ENCODE assay signal across 8 mouse cellular contexts in the genomic region with DNA sequence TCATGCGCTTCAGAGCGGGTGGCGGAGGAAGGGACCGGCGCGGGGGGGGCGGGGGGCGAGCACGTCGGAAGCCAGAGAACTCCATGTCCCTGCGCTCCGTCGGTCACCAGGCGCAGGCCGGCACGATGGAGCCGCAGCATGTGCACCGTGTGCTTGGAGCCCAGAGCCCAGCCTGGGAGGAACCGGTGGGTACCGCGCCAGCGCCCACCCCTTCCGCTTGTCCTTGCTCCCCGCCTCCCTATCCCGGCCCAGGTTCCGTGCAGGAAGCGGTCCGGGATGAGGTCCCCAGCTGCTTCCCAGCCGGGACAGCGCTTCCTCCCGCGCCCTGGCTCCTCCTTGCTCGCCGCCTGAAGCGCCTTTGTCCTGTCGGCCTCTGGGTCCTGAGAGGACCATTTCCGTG. TPM values are rescaled to one million over a fixed set of nuclear protein-coding genes. Genes with fewer than 3 reads are reported as not detected.
DNase-seq lines count a peak whose midpoint lies in the region; ATAC-seq lines count a peak whose summit lies in the region.
"Not testable (repeated sequence)": the region's sequence is repeated elsewhere in the genome, so short reads cannot be mapped to it uniquely, and the experiment has no call there.

A gene (plus strand): TSS at position 101 of the 400 bp plus-strand sequence.

- H3K9me3 ChIP-seq in forebrain, embryonic 14.5 days (replicated peaks; ENCODE audit: control insufficient read depth, low read length); heart, embryonic 14.5 days (ENCODE audit: control insufficient read depth, low read length); intestine, embryonic 14.5 days (ENCODE audit: control insufficient read depth, low read length): not testable (repeated sequence)

- H3K4me2 ChIP-seq in forebrain, embryonic 14.5 days (ENCODE audit: low read length) = peak within 1 kb of the TSS; percentile 48
- peak within 1 kb of the TSS; percentile 59 for H3K4me2 ChIP-seq in heart, embryonic 14.5 days (ENCODE audit: low read length)
- peak within 1 kb of the TSS; percentile 48 for H3K4me2 ChIP-seq in intestine, embryonic 14.5 days (ENCODE audit: low read length)

- peak within 1 kb of the TSS; percentile 35 for H3K4me3 ChIP-seq in forebrain, embryonic 14.5 days (ENCODE audit: low read depth, low read length)
- peak within 1 kb of the TSS; percentile 26 to 38 for H3K4me3 ChIP-seq in heart, embryonic 14.5 days (ENCODE audit: control insufficient read depth in 1 of 2, insufficient read depth in 1 of 2, low read depth in 1 of 2, low read length in 2 of 2)
- H3K4me3 ChIP-seq in intestine, embryonic 14.5 days (ENCODE audit: low read depth, low read length) = peak within 1 kb of the TSS; percentile 29

- not testable (repeated sequence) for H3K27me3 ChIP-seq in forebrain, embryonic 14.5 days (replicated peaks; ENCODE audit: control insufficient read depth, insufficient read depth, low read length); heart, embryonic 14.5 days (ENCODE audit: control insufficient read depth, insufficient read depth, low read length); intestine, embryonic 14.5 days (replicated peaks; ENCODE audit: control insufficient read depth, insufficient read depth, low read length)

- H3K4me1 ChIP-seq in forebrain, embryonic 14.5 days (ENCODE audit: control insufficient read depth, insufficient read depth, low read length); heart, embryonic 14.5 days (ENCODE audit: control insufficient read depth in 2 of 2, insufficient read depth in 2 of 2, low read length in 2 of 2); intestine, embryonic 14.5 days (replicated peaks; ENCODE audit: control insufficient read depth, insufficient read depth, low read length): not testable (repeated sequence)

- peak within 1 kb of the TSS; percentile 48 for H3K9ac ChIP-seq in forebrain, embryonic 14.5 days (ENCODE audit: low read length)
- not testable (repeated sequence) for H3K9ac ChIP-seq in heart, embryonic 14.5 days (ENCODE audit: low read length); intestine, embryonic 14.5 days (ENCODE audit: low read length)

- not testable (repeated sequence) for H3K27ac ChIP-seq in forebrain, embryonic 14.5 days (ENCODE audit: low read depth, low read length); heart, embryonic 14.5 days (replicated peaks in 1 of 2; ENCODE audit: control insufficient read depth in 1 of 2, insufficient read depth in 1 of 2, low read depth in 2 of 2, low read length in 2 of 2); intestine, embryonic 14.5 days (ENCODE audit: low read depth)

- intact Hi-C loops in left cerebral cortex, postnatal 4 days (cut with DNase I) = not testable (repeated sequence)

- DNase-seq in cerebellum, postnatal 10 days = peak; percentile 21 to 41
- DNase-seq in forebrain, embryonic 14.5 days (ENCODE audit: low spot score) = peak; percentile 13
- DNase-seq in intestine, embryonic 14.5 days (ENCODE audit: low spot score) = peak; percentile 50
- DNase-seq in left cerebral cortex, postnatal 4 days = peak; percentile 1
- DNase-seq in lung, postnatal 4 days = peak; percentile 3 to 23
- peak; percentile 6 for DNase-seq in retina, postnatal 1 day
- peak; percentile 1 for DNase-seq in yolk sac, embryonic 10.5 days (ENCODE audit: low spot score)

- WGBS in forebrain, embryonic 14.5 days = 1% methylated on average over 34 of the region's 37 CpGs
- WGBS in heart, embryonic 14.5 days = 7% methylated on average over 28 of the region's 37 CpGs
- WGBS in intestine, embryonic 14.5 days = 1% methylated on average over 22 of the region's 37 CpGs

- not testable (repeated sequence) for ATAC-seq in forebrain, embryonic 14.5 days; heart, embryonic 14.5 days (ENCODE audit: insufficient number of reproducible peaks, insufficient read depth, low FRiP score, low read depth); intestine, embryonic 14.5 days (replicated peaks; ENCODE audit: low FRiP score, low TSS enrichment, low read depth)

- H3K36me3 ChIP-seq in forebrain, embryonic 14.5 days (ENCODE audit: control insufficient read depth, insufficient read depth, low read length); heart, embryonic 14.5 days (ENCODE audit: control insufficient read depth, insufficient read depth, low read length); intestine, embryonic 14.5 days (ENCODE audit: control insufficient read depth, insufficient read depth, low read length): not testable (repeated sequence)

RNA-seq across cellular contexts. Expression of the gene that starts here (rescaled TPM):
- polyA plus RNA-seq in forebrain, embryonic 14.5 days (2014; fragmentation: Nextera tagmentation; extraction: Ambion mirVana) = 3.4 and 4.1 TPM in 2 replicates
- polyA plus RNA-seq in heart, embryonic 14.5 days (2014; fragmentation: Nextera tagmentation; extraction: Ambion mirVana) = 3.4 TPM in 1 of 2 replicates, not detected in the other
- 0.51 and 0.59 TPM in 2 replicates for polyA plus RNA-seq in intestine, embryonic 14.5 days (2014; fragmentation: Nextera tagmentation; extraction: Ambion mirVana)
- total RNA-seq in left cerebral cortex, postnatal 4 days (2021) = 10 to 100 TPM; 20.5 to 23.2 TPM

Comparison
In these comparisons a context has a peak if more than half of its experiments do, and no peak if none do; other contexts are left out.
1. Peak in DNase-seq, H3K4me3 ChIP-seq and H3K4me2 ChIP-seq in intestine, embryonic 14.5 days; RNA of the gene not detected or under 1 TPM.